Mouse (Mus musculus): ENCODE data around the gene Slc36a4. TPM values are rescaled to one million over a fixed set of nuclear protein-coding genes. Genes with fewer than 3 reads are reported as not detected.

The Slc36a4 gene
- polyA plus RNA-seq, 1 experiment from 2014 or later: 35.5 TPM

Other genes starting within 250 kb of the Slc36a4 start
- gene Smco4, start 216.3 kb upstream of the Slc36a4 start, polyA plus RNA-seq (2015; fragmentation: Nextera tagmentation; extraction: Ambion mirVana): 0.54 and 0.81 TPM in 2 replicates
- gene Deup1, start 81.8 kb upstream of the Slc36a4 start, polyA plus RNA-seq (2015; fragmentation: Nextera tagmentation; extraction: Ambion mirVana): 1.9 and 3.1 TPM in 2 replicates
- gene Mtnr1b, start 164.8 kb downstream of the Slc36a4 start, polyA plus RNA-seq (2015; fragmentation: Nextera tagmentation; extraction: Ambion mirVana): not detected in 2 replicates

Data from midbrain, embryonic 16.5 days (tissue).